Mouse (Mus musculus) kidney, postnatal 0 days (tissue): Measurements from ENCODE around the gene Inhbe. TPM values are rescaled to one million over a fixed set of nuclear protein-coding genes. Genes with fewer than 3 reads are reported as not detected.

Experiments used
- ATAC-seq: fragments of 200-750 bp; cut with Nextera tagmentation; replicated peaks from 2 replicates; pipeline ENCODE4 v1.8.0; 2017; ENCODE audit warnings: low read depth, moderate number of reproducible peaks, moderate TSS enrichment, moderate library complexity; ENCODE audit not compliant: low FRiP score
- DNase-seq: peaks from one replicate; pipeline ENCODE4 v3.0.0-alpha.2; 2016; ENCODE audit warnings: low spot score
- H3K27ac ChIP-seq: fragments of 300-500 bp; sonication (generic); 2 replicates; pipeline ENCODE4 v1.5.1; 2014; ENCODE audit warnings: mild to moderate bottlenecking
- H3K27me3 ChIP-seq: fragments of 300-500 bp; sonication (generic); 2 replicates; pipeline ENCODE4 v1.6.1; 2014; ENCODE audit warnings: low read length, mixed read lengths; ENCODE audit not compliant: insufficient read depth
- H3K36me3 ChIP-seq: fragments of 300-500 bp; sonication (generic); 2 replicates; pipeline ENCODE4 v1.6.1; 2014; ENCODE audit warnings: low read length, mixed read lengths; ENCODE audit not compliant: insufficient read depth
- H3K4me1 ChIP-seq: fragments of 300-500 bp; sonication (generic); replicated peaks from 2 replicates; pipeline ENCODE4 v1.6.1; 2014; ENCODE audit warnings: antibody characterized with exemption, low read length, mixed read lengths; ENCODE audit not compliant: insufficient read depth
- H3K4me2 ChIP-seq: fragments of 300-500 bp; sonication (generic); 2 replicates; pipeline ENCODE4 v1.6.1; 2014; ENCODE audit warnings: mild to moderate bottlenecking, low read length, moderate library complexity, mixed read lengths
- H3K4me3 ChIP-seq: fragments of 300-500 bp; sonication (generic); replicated peaks from 2 replicates; pipeline ENCODE4 v1.5.1; 2014; ENCODE audit warnings: low read depth, low read length
- H3K9ac ChIP-seq: fragments of 300-500 bp; sonication (generic); 2 replicates; pipeline ENCODE4 v1.6.1; 2014; ENCODE audit warnings: low read depth, low read length
- H3K9me3 ChIP-seq: fragments of 300-500 bp; sonication (generic); replicated peaks from 2 replicates; pipeline ENCODE4 v1.6.1; 2016; ENCODE audit warnings: low read length, inconsistent platforms, mixed read lengths
- CTCF ChIP-seq: IDR thresholded peaks from 2 replicates; pipeline ENCODE4 v1.5.1; 2016; ENCODE audit warnings: antibody characterized with exemption, low read depth, mild to moderate bottlenecking, moderate library complexity
- WGBS: fragments of 180-500 bp; shearing (Covaris S2); extraction: QIAGEN DNeasy Blood & Tissue Kit; methylation state at CpG from one replicate; pipeline ENCODE4 v1.1.7; 2014; 5-methylcytosine and 5-hydroxymethylcytosine counted together
- polyA plus RNA-seq: library from polyadenylated mRNA; unstranded; fragments of >200 nt; fragmentation: Nextera tagmentation; extraction: Ambion mirVana; gene quantifications from 2 replicates; pipeline ENCODE4 v1.2.1, GENCODE M21; 2015

The Inhbe gene
- polyA plus RNA-seq, 1 experiment from 2014 or later, result not detected

GRCm38 (mm10) chr10:127335271-127335670 is 18.9 kb downstream of the Inhbe start:
- TF ChIP-seq CTCF, result no peak
- Histone ChIP-seq H3K9me3 (no peaks in the 10 kb centered on the region), H3K4me1 (peaks cover 4% of the 10 kb centered on the region; the same call in 1 of the 2 replicates), H3K27ac (no peak overlapping the region), H3K4me3 (no peak overlapping the region), H3K27me3 (0 out of 2 replicates have a peak, but pooled peaks cover 2% of the 10 kb centered on the region), H3K36me3 (no peaks in the 10 kb centered on the region), H3K4me2 (no peak overlapping the region), H3K9ac (no peak overlapping the region)
- 55% methylated on average over 1 of the region's 1 CpGs for WGBS
- DNase-seq (no peak), ATAC-seq (no peak)

- WGBS, result 79% methylated on average over 5 of the region's 5 CpGs
- peak; percentile 63 for TF ChIP-seq CTCF
- Histone ChIP-seq H3K27ac (no peak overlapping the region), H3K27me3 (no peaks in the 10 kb centered on the region), H3K4me3 (no peak overlapping the region), H3K4me2 (no peak overlapping the region), H3K4me1 (no peaks in the 10 kb centered on the region), H3K9me3 (no peaks in the 10 kb centered on the region), H3K9ac (no peak overlapping the region), H3K36me3 (no peaks in the 10 kb centered on the region)
- no peak for ATAC-seq
- DNase-seq, result no peak
Measured at GRCm38 (mm10) chr10:127333152-127333551, 21.1 kb downstream of the Inhbe start.

DNA sequence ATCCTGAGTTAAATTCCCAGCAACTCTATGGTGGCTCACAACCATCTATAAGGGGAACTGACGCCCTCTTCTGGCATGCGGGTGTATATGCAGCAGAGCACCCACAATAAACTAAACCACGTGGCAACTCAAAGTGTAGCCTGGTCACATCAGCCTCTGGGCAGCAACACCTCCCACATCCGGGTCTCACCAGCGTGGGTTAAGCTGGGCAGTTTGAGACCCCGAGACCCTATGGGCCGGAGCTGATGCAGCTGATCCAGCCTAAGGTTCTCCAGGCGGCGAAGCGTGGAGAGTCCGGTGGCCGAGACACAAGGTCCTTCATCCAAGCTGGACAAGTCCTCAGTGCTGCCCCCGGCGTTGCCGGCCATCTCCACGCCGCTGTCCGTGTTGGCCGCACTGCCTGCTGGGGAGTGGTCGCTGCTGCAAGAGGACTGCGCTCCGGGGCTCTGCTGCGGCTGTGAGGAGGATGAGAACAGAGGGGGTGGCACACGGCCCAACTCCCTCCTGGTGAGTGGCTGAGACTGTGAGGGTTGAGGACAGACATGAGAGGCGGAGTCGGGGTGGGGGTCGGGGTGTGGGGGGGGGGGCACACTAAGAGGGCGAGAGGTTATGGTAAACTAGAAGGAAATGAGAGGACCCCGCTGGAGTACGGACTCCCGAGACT is 21.9 kb downstream of the Inhbe start:
- Histone ChIP-seq H3K36me3 (no peaks in the 10 kb centered on the region), H3K4me2 (peak overlapping the region; percentile 19; the same call in 1 of the 2 replicates), H3K9me3 (no peaks in the 10 kb centered on the region), H3K4me1 (no peaks in the 10 kb centered on the region), H3K9ac (no peak overlapping the region), H3K4me3 (no peak overlapping the region), H3K27me3 (peaks cover 8% of the 10 kb centered on the region; the same call in 1 of the 2 replicates), H3K27ac (no peak overlapping the region)
- WGBS, result 43% methylated on average over 31 of the region's 31 CpGs
- peak; percentile 38 for TF ChIP-seq CTCF
- DNase-seq (no peak), ATAC-seq (no peak; the same call in 1 of the 2 replicates)

- H3K4me1 ChIP-seq, result peaks cover 10% of the 10 kb centered on the region
- no peak overlapping the region for H3K4me2 ChIP-seq
- H3K9me3 ChIP-seq, result no peaks in the 10 kb centered on the region
- H3K27me3 ChIP-seq, result peaks cover 21% of the 10 kb centered on the region; the same call in 1 of the 2 replicates
- WGBS, result 59% methylated on average over 7 of the region's 7 CpGs
- no peak for ATAC-seq
- no peak overlapping the region for H3K4me3 ChIP-seq
- DNase-seq, result no peak
- H3K27ac ChIP-seq, result no peak overlapping the region
- H3K36me3 ChIP-seq, result no peaks in the 10 kb centered on the region
- H3K9ac ChIP-seq, result no peak overlapping the region
- TF ChIP-seq CTCF, result no peak
Measured at GRCm38 (mm10) chr10:127330212-127330611, 24.0 kb downstream of the Inhbe start.

DNA sequence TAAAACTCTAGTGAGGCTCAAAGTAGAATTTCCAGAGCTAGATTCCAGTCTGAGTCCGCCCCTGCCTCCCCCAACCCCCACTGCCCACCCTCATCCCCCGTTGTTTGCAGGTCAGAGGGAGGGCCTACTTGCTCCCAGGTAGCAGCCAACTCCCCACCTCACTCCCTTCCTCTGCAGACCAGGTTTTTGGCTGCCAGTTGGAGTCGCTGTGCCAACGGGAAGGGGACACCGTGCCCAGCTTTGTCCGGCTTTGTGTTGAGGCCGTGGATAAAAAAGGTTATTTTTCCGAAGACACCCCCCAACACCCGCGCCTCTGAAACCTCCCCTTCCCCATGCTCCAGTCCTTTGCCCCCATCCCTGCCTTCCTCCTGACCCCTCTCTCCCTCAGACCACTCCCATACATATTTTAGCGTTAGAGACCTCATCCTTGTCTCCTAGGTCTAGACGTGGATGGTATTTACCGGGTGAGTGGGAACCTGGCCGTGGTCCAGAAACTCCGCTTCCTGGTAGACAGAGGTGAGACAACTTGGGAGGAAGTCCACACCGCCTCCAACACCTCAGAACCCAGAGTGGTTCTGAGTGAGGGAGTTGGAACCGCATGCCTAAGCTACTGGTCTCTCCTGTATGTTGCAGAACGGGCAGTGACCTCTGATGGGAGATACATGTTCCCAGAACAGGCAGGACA is 26.6 kb downstream of the Inhbe start:
- no peak overlapping the region for H3K4me3 ChIP-seq
- WGBS, result 51% methylated on average over 18 of the region's 18 CpGs
- no peak for TF ChIP-seq CTCF

DNA sequence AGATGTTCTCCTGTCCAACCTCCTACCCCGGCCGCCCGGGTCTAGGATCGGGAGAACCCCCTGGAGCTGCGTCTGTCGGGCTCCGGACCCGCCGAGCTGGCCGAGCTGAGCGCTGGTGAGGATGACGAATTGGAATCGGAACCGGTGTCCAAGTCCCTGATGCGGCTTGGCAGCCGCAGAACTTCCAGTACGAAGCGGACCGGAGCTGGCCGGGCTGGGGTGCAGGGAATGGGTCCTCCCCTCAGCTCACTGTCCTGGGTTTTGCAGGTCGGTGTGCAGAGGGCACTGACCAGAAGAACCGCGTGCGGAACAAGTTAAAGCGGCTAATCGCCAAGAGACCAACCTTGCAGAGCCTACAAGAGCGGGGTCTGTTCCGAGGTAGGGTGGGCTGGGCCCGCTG is 27.4 kb downstream of the Inhbe start:
- no peak for DNase-seq
- WGBS, result 9% methylated on average over 29 of the region's 29 CpGs

More for the DNA sequence above, 26.6 kb downstream of the Inhbe start:
- Histone ChIP-seq H3K27ac (no peak overlapping the region), H3K4me2 (no peak overlapping the region), H3K9ac (no peak overlapping the region), H3K36me3 (no peaks in the 10 kb centered on the region), H3K27me3 (peaks cover 22% of the 10 kb centered on the region; the same call in 1 of the 2 replicates), H3K9me3 (no peaks in the 10 kb centered on the region), H3K4me1 (peaks cover 10% of the 10 kb centered on the region)
- no peak for ATAC-seq
- no peak for DNase-seq

More for the DNA sequence above, 27.4 kb downstream of the Inhbe start:
- Histone ChIP-seq H3K4me3 (peak overlapping the region; percentile 41), H3K9ac (peak overlapping the region; percentile 52), H3K4me1 (peaks cover 10% of the 10 kb centered on the region), H3K4me2 (peak overlapping the region; percentile 89), H3K36me3 (no peaks in the 10 kb centered on the region), H3K27ac (no peak overlapping the region), H3K9me3 (no peaks in the 10 kb centered on the region), H3K27me3 (peaks cover 22% of the 10 kb centered on the region; the same call in 1 of the 2 replicates)
- 0 out of 2 replicates have a peak, but pooled peaks have one; percentile 11 for ATAC-seq
- no peak for TF ChIP-seq CTCF
